Mouse (Mus musculus) neural tube, embryonic 15.5 days (tissue): ENCODE measurements around the gene Ptk7. TPM values are rescaled to one million over a fixed set of nuclear protein-coding genes. Genes with fewer than 3 reads are reported as not detected.
A peak's percentile ranks its signal among the peaks of the same experiment; 100 is the strongest.

ENCODE experiments used
- ATAC-seq: fragments of 200-750 bp; cut with Nextera tagmentation; 2 replicates; pipeline ENCODE4 v1.8.0; 2017; ENCODE audit warnings: mild to moderate bottlenecking, moderate TSS enrichment, moderate library complexity; ENCODE audit not compliant: low FRiP score
- H3K27ac ChIP-seq: fragments of 300-500 bp; sonication (generic); replicated peaks from 2 replicates; pipeline ENCODE4 v1.5.1; 2015; ENCODE audit warnings: mild to moderate bottlenecking, inconsistent platforms
- H3K27me3 ChIP-seq: fragments of 300-500 bp; sonication (generic); replicated peaks from 2 replicates; pipeline ENCODE4 v1.6.1; 2015; ENCODE audit warnings: inconsistent platforms
- H3K36me3 ChIP-seq: fragments of 300-500 bp; sonication (generic); 2 replicates; pipeline ENCODE4 v1.6.1; 2015; ENCODE audit warnings: inconsistent platforms
- H3K4me1 ChIP-seq: fragments of 300-500 bp; sonication (generic); 2 replicates; pipeline ENCODE4 v1.6.1; 2015; ENCODE audit warnings: inconsistent platforms
- H3K4me2 ChIP-seq: fragments of 300-500 bp; sonication (generic); 2 replicates; pipeline ENCODE4 v1.6.1; 2015; ENCODE audit warnings: inconsistent platforms, mild to moderate bottlenecking, moderate library complexity
- H3K4me3 ChIP-seq: fragments of 300-500 bp; sonication (generic); replicated peaks from 2 replicates; pipeline ENCODE4 v1.5.1; 2015; ENCODE audit warnings: mild to moderate bottlenecking, inconsistent platforms
- H3K9ac ChIP-seq: fragments of 300-500 bp; sonication (generic); replicated peaks from 2 replicates; pipeline ENCODE4 v1.6.1; 2015; ENCODE audit warnings: mild to moderate bottlenecking, inconsistent platforms
- H3K9me3 ChIP-seq: fragments of 300-500 bp; sonication (generic); replicated peaks from 2 replicates; pipeline ENCODE4 v1.6.1; 2016; ENCODE audit warnings: inconsistent platforms
- WGBS: fragments of 180-500 bp; shearing (Covaris S2); methylation state at CpG from one replicate; pipeline ENCODE4 v1.1.7; 2015; ENCODE audit warnings: mixed read lengths; 5-methylcytosine and 5-hydroxymethylcytosine counted together
- polyA plus RNA-seq: library from polyadenylated mRNA; unstranded; fragments of >200 nt; fragmentation: Nextera tagmentation; extraction: Ambion mirVana; gene quantifications from 2 replicates; pipeline ENCODE4 v1.2.1, GENCODE M21; 2015

Gene Ptk7
- polyA plus RNA-seq, 1 experiment from 2014 or later, result 29.3 TPM

DNA sequence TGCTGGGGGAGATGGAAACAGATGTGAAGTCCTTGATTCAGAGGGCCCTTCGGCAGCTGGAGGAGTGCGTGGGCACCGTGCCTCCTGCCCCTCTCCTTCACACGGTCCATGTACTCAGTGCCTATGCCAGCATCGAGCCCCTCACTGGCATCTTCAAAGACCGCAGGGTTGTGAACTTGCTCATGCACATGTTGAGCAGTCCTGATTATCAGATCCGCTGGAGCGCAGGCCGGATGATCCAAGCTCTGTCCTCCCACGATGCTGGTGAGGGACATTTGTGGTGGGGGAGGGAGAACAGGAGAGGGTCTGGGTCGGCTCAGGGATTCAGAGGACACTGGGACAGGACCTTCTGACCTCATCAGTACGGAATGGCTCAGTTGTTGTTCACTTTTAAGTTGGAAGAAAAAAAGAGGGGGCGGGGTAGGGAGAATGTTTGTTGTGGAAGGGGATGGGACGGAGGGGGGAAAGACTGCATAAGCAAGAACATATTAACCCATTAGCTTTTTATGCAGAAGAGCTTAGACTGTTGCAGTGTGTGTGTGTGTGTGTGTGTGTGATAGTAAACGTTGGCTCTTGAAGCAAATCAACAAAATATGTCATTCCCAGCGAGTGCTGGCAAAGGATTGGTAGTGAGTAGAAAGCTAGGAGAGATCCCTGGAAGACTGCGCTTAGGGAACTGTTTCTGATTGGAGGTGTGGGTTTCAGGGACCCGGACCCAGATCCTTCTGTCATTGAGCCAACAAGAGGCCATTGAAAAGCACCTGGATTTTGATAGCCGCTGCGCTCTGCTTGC lies 22.6 kb upstream of the Ptk7 start:
- Histone ChIP-seq H3K9me3 (no peaks in the 10 kb centered on the region), H3K27me3 (no peaks in the 10 kb centered on the region), H3K36me3 (peaks cover 49% of the 10 kb centered on the region), H3K27ac (peak overlapping the region; percentile 98), H3K4me3 (peak overlapping the region; percentile 72), H3K9ac (peak overlapping the region; percentile 91), H3K4me2 (peak overlapping the region; percentile 87), H3K4me1 (peaks cover 51% of the 10 kb centered on the region)
- 74% methylated on average over 20 of the region's 20 CpGs for WGBS
- ATAC-seq, result no peak

- H3K9ac ChIP-seq, result peak overlapping the region; percentile 91
- H3K4me3 ChIP-seq, result peak overlapping the region; percentile 72
- no peaks in the 10 kb centered on the region for H3K9me3 ChIP-seq
- peaks cover 56% of the 10 kb centered on the region for H3K4me1 ChIP-seq
- H3K27ac ChIP-seq, result peak overlapping the region; percentile 98
- no peaks in the 10 kb centered on the region for H3K27me3 ChIP-seq
- ATAC-seq, result no peak
- WGBS, result 65% methylated on average over 17 of the region's 17 CpGs
- peak overlapping the region; percentile 87 for H3K4me2 ChIP-seq
- H3K36me3 ChIP-seq, result peaks cover 43% of the 10 kb centered on the region
These were observed 22.0 kb upstream of the Ptk7 start for GRCm38 (mm10) chr17:46651292-46651691.

DNA sequence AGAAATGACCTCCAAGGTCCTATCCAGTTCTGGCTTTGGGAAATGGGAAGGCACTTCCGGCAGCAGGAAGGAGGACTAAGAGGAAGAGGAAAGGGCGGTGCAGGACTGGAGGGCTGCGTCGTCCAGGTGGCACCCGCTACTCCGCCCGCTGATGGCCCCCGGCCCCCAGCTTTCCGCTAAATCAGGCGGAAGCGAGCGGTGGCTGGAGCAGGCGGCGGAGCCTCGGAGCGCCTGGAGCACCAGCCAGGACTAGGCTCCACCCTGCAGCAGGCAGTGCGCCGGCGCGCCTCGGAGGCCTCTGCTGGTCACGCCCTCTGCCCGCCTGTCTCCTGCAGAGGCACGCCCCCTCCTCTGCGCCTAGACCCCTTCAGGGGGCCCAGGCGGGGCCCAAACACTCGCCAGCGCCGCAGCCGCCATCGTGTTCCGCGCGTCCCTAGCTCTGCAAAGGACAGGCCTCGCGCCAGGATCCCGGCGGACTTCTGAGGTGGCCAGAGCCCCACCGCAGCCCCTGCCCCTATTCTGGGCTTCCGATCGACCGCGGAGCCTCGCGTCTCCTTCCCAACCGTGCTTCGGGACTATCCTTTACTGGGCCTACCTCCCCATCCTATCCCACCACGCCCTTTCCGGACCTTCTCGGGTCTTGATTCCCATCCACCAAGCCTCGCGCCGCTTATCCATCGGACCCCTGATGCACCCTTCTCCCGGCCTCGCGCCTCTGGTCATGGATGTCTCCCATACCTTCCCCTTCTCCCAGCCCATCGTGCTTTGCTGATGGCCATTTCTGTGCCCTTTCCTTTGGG lies 21.1 kb upstream of the Ptk7 start, which contains the start of gene Cul7:
Cul7 (plus strand) TSS at position 106 of the 800 bp plus-strand sequence.
- Histone ChIP-seq H3K9me3 (no peaks in the 10 kb centered on the region), H3K9ac (peak within 1 kb of the TSS; percentile 91), H3K4me2 (peak within 1 kb of the TSS; percentile 87), H3K4me1 (peaks cover 54% of the 10 kb centered on the region), H3K4me3 (peak within 1 kb of the TSS; percentile 72), H3K27ac (peak within 1 kb of the TSS; percentile 98), H3K36me3 (peaks cover 34% of the 10 kb centered on the region), H3K27me3 (no peaks in the 10 kb centered on the region)
- under 1% methylated on average over 57 of the region's 58 CpGs for WGBS
- peak; percentile 94 for ATAC-seq

GRCm38 (mm10) chr17:46649811-46650210 lies 20.5 kb upstream of the Ptk7 start:
- peak overlapping the region; percentile 91 for H3K9ac ChIP-seq
- peak overlapping the region; percentile 72 for H3K4me3 ChIP-seq
- no peak for ATAC-seq
- no peaks in the 10 kb centered on the region for H3K27me3 ChIP-seq
- H3K9me3 ChIP-seq, result no peaks in the 10 kb centered on the region
- H3K36me3 ChIP-seq, result peaks cover 31% of the 10 kb centered on the region
- WGBS, result 29% methylated on average over 15 of the region's 15 CpGs
- H3K4me1 ChIP-seq, result peaks cover 58% of the 10 kb centered on the region
- H3K27ac ChIP-seq, result peak overlapping the region; percentile 98
- H3K4me2 ChIP-seq, result peak overlapping the region; percentile 87

GRCm38 (mm10) chr17:46648436-46648835 lies 19.1 kb upstream of the Ptk7 start:
- 94% methylated on average over 9 of the region's 9 CpGs for WGBS
- no peak overlapping the region for H3K9ac ChIP-seq

GRCm38 (mm10) chr17:46647279-46647678 lies 18.0 kb upstream of the Ptk7 start:
- ATAC-seq, result no peak
- no peak overlapping the region for H3K27ac ChIP-seq
- 94% methylated on average over 7 of the region's 7 CpGs for WGBS
- H3K4me3 ChIP-seq, result no peak overlapping the region
- H3K4me2 ChIP-seq, result peak overlapping the region; percentile 69; the same call in 1 of the 2 replicates
- 0 out of 2 replicates have a peak overlapping the region, but pooled peaks have one; percentile 88 for H3K9ac ChIP-seq
- no peaks in the 10 kb centered on the region for H3K27me3 ChIP-seq
- H3K4me1 ChIP-seq, result peaks cover 59% of the 10 kb centered on the region
- H3K36me3 ChIP-seq, result peaks cover 12% of the 10 kb centered on the region
- H3K9me3 ChIP-seq, result no peaks in the 10 kb centered on the region

More at GRCm38 (mm10) chr17:46648436-46648835, 19.1 kb upstream of the Ptk7 start:
- Histone ChIP-seq H3K27me3 (no peaks in the 10 kb centered on the region), H3K36me3 (peaks cover 17% of the 10 kb centered on the region), H3K4me1 (peaks cover 69% of the 10 kb centered on the region), H3K27ac (no peak overlapping the region), H3K4me3 (no peak overlapping the region), H3K9me3 (no peaks in the 10 kb centered on the region), H3K4me2 (no peak overlapping the region)
- ATAC-seq, result no peak

DNA sequence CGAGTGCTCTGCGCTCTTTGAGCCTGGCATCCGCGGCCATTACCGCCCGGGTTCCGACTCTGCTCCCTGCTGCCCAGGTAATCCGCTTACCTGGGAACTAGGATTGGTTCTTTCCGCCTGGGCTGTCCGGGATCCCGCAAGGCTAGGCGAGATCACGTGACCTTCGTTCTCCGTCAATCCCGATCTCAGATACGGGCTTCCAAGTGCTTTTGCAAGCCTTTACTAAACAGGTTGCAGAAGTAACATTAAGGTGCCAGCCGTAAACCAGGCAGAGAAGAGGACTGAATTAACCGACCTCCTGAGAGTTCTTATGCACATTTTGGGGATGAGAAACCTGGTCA lies 17.0 kb upstream of the Ptk7 start:
- H3K4me1 ChIP-seq, result peaks cover 49% of the 10 kb centered on the region
- H3K36me3 ChIP-seq, result peaks cover 20% of the 10 kb centered on the region
- ATAC-seq, result no peak; the same call in 1 of the 2 replicates
- no peaks in the 10 kb centered on the region for H3K27me3 ChIP-seq
- H3K27ac ChIP-seq, result peak overlapping the region; percentile 95
- H3K4me3 ChIP-seq, result peak overlapping the region; percentile 83
- no peaks in the 10 kb centered on the region for H3K9me3 ChIP-seq
- under 1% methylated on average over 19 of the region's 19 CpGs for WGBS
- peak overlapping the region; percentile 69 for H3K4me2 ChIP-seq
- H3K9ac ChIP-seq, result peak overlapping the region; percentile 88

DNA sequence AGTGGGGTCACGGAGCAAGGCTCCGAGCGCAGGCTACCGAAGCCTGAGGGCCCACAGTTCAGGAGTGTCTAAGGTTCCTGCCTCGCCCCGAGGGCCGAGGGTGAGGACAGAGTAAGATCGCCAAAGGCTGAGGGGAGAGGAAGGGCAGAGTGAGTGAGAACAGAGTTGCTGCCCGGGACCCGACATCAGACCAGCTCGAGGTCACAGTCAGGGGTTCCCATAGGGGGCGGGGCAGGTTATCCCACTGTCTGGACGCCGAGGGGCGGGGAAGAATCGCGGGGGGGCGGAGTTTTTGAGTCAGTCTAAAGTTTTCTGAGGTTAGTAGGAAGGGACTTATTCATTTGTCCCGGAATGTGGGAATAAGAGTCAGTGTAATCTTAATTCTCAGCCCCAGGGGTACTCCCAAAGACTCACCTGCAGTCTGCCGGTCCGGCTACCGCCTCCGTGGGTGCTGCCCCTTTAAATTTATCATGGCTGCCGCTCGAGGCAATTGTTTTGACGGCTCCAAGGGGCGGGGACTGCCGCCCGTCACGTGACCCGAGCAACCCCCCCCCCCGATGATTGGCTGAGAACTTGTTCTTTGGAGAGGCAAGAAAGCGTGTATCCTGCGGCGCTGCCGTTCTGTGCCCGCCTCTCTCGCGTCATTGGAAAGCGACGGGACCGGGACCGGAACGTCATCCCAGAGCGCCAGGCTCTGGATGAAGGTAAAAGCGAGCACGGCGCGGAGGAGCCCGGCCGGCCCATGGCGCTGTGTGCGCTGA lies 16.4 kb upstream of the Ptk7 start, which contains the start of the genes Klc4 and Mrpl2:
Klc4 (minus strand) TSS at position 462 of the 761 bp plus-strand sequence.
Mrpl2 (plus strand) TSS at position 669 of the 761 bp plus-strand sequence.
- H3K4me3 ChIP-seq, result peak within 1 kb of the TSS; percentile 83
- peak within 1 kb of the TSS; percentile 86 for H3K4me2 ChIP-seq
- peak within 1 kb of the TSS; percentile 88 for H3K9ac ChIP-seq
- peaks cover 44% of the 10 kb centered on the region for H3K4me1 ChIP-seq
- H3K27me3 ChIP-seq, result no peaks in the 10 kb centered on the region
- ATAC-seq, result peak; percentile 72
- peak within 1 kb of the TSS; percentile 95 for H3K27ac ChIP-seq
- WGBS, result under 1% methylated on average over 52 of the region's 53 CpGs
- H3K36me3 ChIP-seq, result peaks cover 23% of the 10 kb centered on the region
- H3K9me3 ChIP-seq, result no peaks in the 10 kb centered on the region

DNA sequence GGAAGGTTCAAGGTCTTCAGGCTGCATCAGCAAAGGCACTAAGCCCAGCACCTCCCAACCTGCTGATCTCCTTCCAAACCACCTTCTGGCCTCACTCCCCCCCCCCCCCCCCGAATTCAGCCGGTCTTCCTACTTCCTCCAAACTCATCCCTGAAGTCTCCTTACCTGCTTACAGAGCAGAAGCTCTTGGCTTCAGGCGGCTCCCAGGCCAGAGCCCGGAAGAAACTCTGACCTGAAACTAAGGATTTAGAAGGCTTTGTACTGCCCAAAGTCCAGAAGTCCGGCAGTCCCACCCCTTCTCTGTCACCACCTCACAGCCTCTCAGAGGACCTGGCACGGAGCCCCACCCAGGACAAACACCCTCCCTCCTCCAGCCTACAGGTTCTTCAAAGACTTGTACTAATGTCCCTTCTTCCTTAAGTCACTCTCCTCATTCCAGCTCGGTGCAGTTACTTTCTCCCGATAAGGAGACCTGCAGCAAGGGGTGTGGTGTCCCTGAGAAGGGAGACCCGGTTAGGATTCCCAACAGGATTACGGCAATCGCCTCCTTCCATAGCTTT lies 15.7 kb upstream of the Ptk7 start:
- 13% methylated on average over 11 of the region's 11 CpGs for WGBS
- peaks cover 40% of the 10 kb centered on the region for H3K4me1 ChIP-seq
- H3K9ac ChIP-seq, result peak overlapping the region; percentile 69
- peak overlapping the region; percentile 83 for H3K4me3 ChIP-seq
- H3K27ac ChIP-seq, result peak overlapping the region; percentile 64
- H3K9me3 ChIP-seq, result no peaks in the 10 kb centered on the region
- no peaks in the 10 kb centered on the region for H3K27me3 ChIP-seq
- H3K4me2 ChIP-seq, result peak overlapping the region; percentile 86
- no peak; the same call in 1 of the 2 replicates for ATAC-seq
- peaks cover 30% of the 10 kb centered on the region for H3K36me3 ChIP-seq

- H3K9ac ChIP-seq, result peak overlapping the region; percentile 69
- H3K27ac ChIP-seq, result no peak overlapping the region
- peak overlapping the region; percentile 83 for H3K4me3 ChIP-seq
- 89% methylated on average over 12 of the region's 12 CpGs for WGBS
- no peaks in the 10 kb centered on the region for H3K9me3 ChIP-seq
- H3K27me3 ChIP-seq, result no peaks in the 10 kb centered on the region
- H3K4me2 ChIP-seq, result peak overlapping the region; percentile 86
- peaks cover 33% of the 10 kb centered on the region for H3K4me1 ChIP-seq
- ATAC-seq, result no peak
- H3K36me3 ChIP-seq, result peaks cover 37% of the 10 kb centered on the region
These were observed 15.0 kb upstream of the Ptk7 start for GRCm38 (mm10) chr17:46644152-46644805.
